Mouse (Mus musculus) olfactory bulb, adult 2 months (tissue): ENCODE measurements around the gene Imp4.

Source experiments
- CTCF ChIP-seq: fragments of 200-500 bp; IDR thresholded peaks from 2 replicates; pipeline ENCODE4 v1.5.1; 2012; ENCODE audit warnings: low read depth, mild to moderate bottlenecking, low read length, moderate library complexity; ENCODE audit not compliant: insufficient read depth
- POLR2A ChIP-seq: fragments of 200-500 bp; IDR thresholded peaks from 2 replicates; pipeline ENCODE4 v1.6.1; 2012; ENCODE audit warnings: mild to moderate bottlenecking, low read depth, low read length, moderate library complexity; ENCODE audit not compliant: insufficient read depth

GRCm38 (mm10) chr1:34428466-34428865 is 11.2 kb upstream of the Imp4 start:
- no peak for TF ChIP-seq POLR2A
- TF ChIP-seq CTCF = no peak
